Mouse (Mus musculus): Measurements from ENCODE around the gene Plxnc1.

GRCm38 (mm10) chr10:94918618-94919017 is 26.0 kb downstream of the Plxnc1 start:
- TF ChIP-seq CTCF (IDR thresholded peaks at IDR 0.05; ENCODE audit: low read depth, low read length), result no peak
- no peak for TF ChIP-seq POLR2A (IDR thresholded peaks at IDR 0.05; ENCODE audit: insufficient read depth, low read length)
